In genomic region chr9:51990828-51991227, GRCm38 (mm10) we compare ENCODE assay signal across 10 mouse cellular contexts. TPM values are rescaled to one million over a fixed set of nuclear protein-coding genes. Genes with fewer than 3 reads are reported as not detected.
DNase-seq lines count a peak whose midpoint lies in the region; ATAC-seq lines count a peak whose summit lies in the region.
"Had no signal": no experiment of that assay in that cellular context is flagged by ENCODE, and none has a peak within 500 bp of the region (broad histone marks: within the 10 kb centered on the region; RNA-seq: fewer than 3 reads in every experiment).

No protein-coding gene starts in this region.

- 0 out of 2 replicates have a peak, but pooled peaks cover 2% of the 10 kb centered on the region for H3K9me3 ChIP-seq in heart, embryonic 11.5 days (replicated peaks; ENCODE audit: control insufficient read depth, low read length)
- H3K9me3 ChIP-seq in lung, embryonic 16.5 days (ENCODE audit: control insufficient read depth, low read length) = no peaks in the 10 kb centered on the region
- H3K9me3 ChIP-seq: heart, embryonic 13.5 days had no signal

- H3K27me3 ChIP-seq in heart, embryonic 11.5 days (ENCODE audit: control insufficient read depth, insufficient read depth, low read length) = no peaks in the 10 kb centered on the region
- no peaks in the 10 kb centered on the region for H3K27me3 ChIP-seq in lung, embryonic 16.5 days (ENCODE audit: control insufficient read depth, insufficient read depth, low read depth, low read length)
- H3K27me3 ChIP-seq: heart, embryonic 13.5 days had no signal

- peaks cover 3% of the 10 kb centered on the region; the same call in 1 of the 2 replicates for H3K4me1 ChIP-seq in heart, embryonic 11.5 days (ENCODE audit: control insufficient read depth, insufficient read depth, low read length)
- peaks cover 4% of the 10 kb centered on the region; the same call in 1 of the 2 replicates for H3K4me1 ChIP-seq in lung, embryonic 16.5 days (replicated peaks; ENCODE audit: control insufficient read depth, insufficient read depth, low read length)

- intact Hi-C loops in heart, postnatal 14 days (cut with DNase I) = loop anchor here (1.0 to 5.0 kb wide), 3 partner anchors 56 to 107 kb away; partner anchors contain the start of gene Rdx

- H3K36me3 ChIP-seq in heart, embryonic 11.5 days (ENCODE audit: control insufficient read depth, insufficient read depth, low read length) = no peaks in the 10 kb centered on the region
- H3K36me3 ChIP-seq in lung, embryonic 16.5 days (ENCODE audit: control insufficient read depth, insufficient read depth, low read length) = no peaks in the 10 kb centered on the region
- H3K36me3 ChIP-seq: heart, embryonic 13.5 days had no signal

- no peak overlapping the region for H3K9ac ChIP-seq in heart, embryonic 11.5 days (ENCODE audit: low read depth, low read length)
- no peak overlapping the region for H3K9ac ChIP-seq in lung, embryonic 16.5 days (ENCODE audit: low read length)
- H3K9ac ChIP-seq: heart, embryonic 13.5 days had no signal

- no peak overlapping the region for H3K27ac ChIP-seq in heart, embryonic 11.5 days (ENCODE audit: low read depth, low read length)
- no peak overlapping the region for H3K27ac ChIP-seq in lung, embryonic 16.5 days (ENCODE audit: low read length)
- H3K27ac ChIP-seq: heart, embryonic 13.5 days had no signal

- WGBS in heart, embryonic 11.5 days (ENCODE audit: insufficient replicate concordance) = 21% methylated on average over 2 of the region's 2 CpGs
- 17% methylated on average over 2 of the region's 2 CpGs for WGBS in lung, embryonic 16.5 days

- no peak overlapping the region for H3K4me3 ChIP-seq in heart, embryonic 11.5 days (ENCODE audit: low read depth, low read length)
- no peak overlapping the region for H3K4me3 ChIP-seq in lung, embryonic 16.5 days (ENCODE audit: low read length)
- H3K4me3 ChIP-seq: heart, embryonic 13.5 days; myocyte had no signal

- H3K4me2 ChIP-seq in heart, embryonic 11.5 days = no peak overlapping the region
- no peak overlapping the region for H3K4me2 ChIP-seq in lung, embryonic 16.5 days (ENCODE audit: low read depth, low read length)
- H3K4me2 ChIP-seq: heart, embryonic 13.5 days had no signal

- DNase-seq in heart, adult 18-20 months = peak; percentile 48 to 78
- peak; percentile 68 to 73 for DNase-seq in B cell, adult 2 months
- DNase-seq in adrenal gland, postnatal 36 days = peak; percentile 67 to 75
- peak; percentile 52 to 70 for DNase-seq in heart, postnatal 14 days
- DNase-seq in thymus, postnatal 0 days (ENCODE audit: low spot score) = peak; percentile 27

- ATAC-seq in heart, embryonic 11.5 days (replicated peaks; ENCODE audit: insufficient number of reproducible peaks, low FRiP score, low TSS enrichment) = no peak
- peak; percentile 43; the same call in 1 of the 2 replicates for ATAC-seq in lung, embryonic 16.5 days (ENCODE audit: low read depth)
- ATAC-seq in erythroblast, adult 5-6 weeks (replicated peaks; ENCODE audit: low FRiP score, poor library complexity, severe bottlenecking) = no peak

RNA-seq across cellular contexts. Expression of gene Fdx1, which starts 27.5 kb away (rescaled TPM):
- 100 to 1,000 TPM; 104 to 126 TPM for total RNA-seq in heart, adult 18-20 months (2021)
- polyA plus RNA-seq in heart, embryonic 11.5 days (2014; fragmentation: Nextera tagmentation; extraction: Ambion mirVana) = 82.5 and 84.3 TPM in 2 replicates
- 1,000 to 10,000 TPM; 2,132 to 4,124 TPM for total RNA-seq in adrenal gland, postnatal 36 days (2021)
- 10 to 100 TPM; 98.1 to 99.2 TPM for total RNA-seq in heart, postnatal 14 days (2021)
- polyA plus RNA-seq in lung, embryonic 16.5 days (2015; fragmentation: Nextera tagmentation; extraction: Ambion mirVana) = 115 and 117 TPM in 2 replicates
- polyA plus RNA-seq in thymus, postnatal 0 days (2015; fragmentation: Nextera tagmentation; extraction: Ambion mirVana) = 90.2 and 95.5 TPM in 2 replicates
- 2.3 TPM in 1 of 2 replicates, not detected in the other for total RNA-seq in erythroblast, adult 5-6 weeks (2015; ENCODE audit: low replicate concordance)
- 1.1 and 1.7 TPM in 2 replicates for total RNA-seq in erythroblast, adult 5-6 weeks (2017; ENCODE audit: low replicate concordance)

RNA-seq across cellular contexts. Expression of gene Rdx, which starts 56.1 kb away (rescaled TPM):
- total RNA-seq in heart, adult 18-20 months (2021) = 10 to 100 TPM; 88.4 to 91.8 TPM
- 203 and 213 TPM in 2 replicates for polyA plus RNA-seq in heart, embryonic 11.5 days (2014; fragmentation: Nextera tagmentation; extraction: Ambion mirVana)
- 100 to 1,000 TPM; 120 to 138 TPM for total RNA-seq in adrenal gland, postnatal 36 days (2021)
- total RNA-seq in heart, postnatal 14 days (2021) = 10 to 100 TPM; 94.3 to 96.8 TPM
- 105 and 115 TPM in 2 replicates for polyA plus RNA-seq in lung, embryonic 16.5 days (2015; fragmentation: Nextera tagmentation; extraction: Ambion mirVana)
- polyA plus RNA-seq in thymus, postnatal 0 days (2015; fragmentation: Nextera tagmentation; extraction: Ambion mirVana) = 114 and 125 TPM in 2 replicates
- 29.4 and 31.1 TPM in 2 replicates for total RNA-seq in erythroblast, adult 5-6 weeks (2015; ENCODE audit: low replicate concordance)
- total RNA-seq in erythroblast, adult 5-6 weeks (2017; ENCODE audit: low replicate concordance) = 39.3 and 52.5 TPM in 2 replicates

Comparison
In these comparisons a context has a peak if more than half of its experiments do, and no peak if none do; other contexts are left out.
1. RNA of gene Fdx1, which starts 27.5 kb away (total RNA-seq): 2,132 to 4,124 TPM in adrenal gland, postnatal 36 days, 104 to 126 TPM in heart, adult 18-20 months and 98.1 to 99.2 TPM in heart, postnatal 14 days; 1.1 to 2.3 TPM in erythroblast, adult 5-6 weeks; every median in the first group is over 10 times any median in the second.
2. Peak in every context shown above with its lines, with median percentiles within 50 percentile points of each other: DNase-seq.